Mouse (Mus musculus): ENCODE measurements around the gene Olfr596. TPM values are rescaled to one million over a fixed set of nuclear protein-coding genes. Genes with fewer than 3 reads are reported as not detected.

Gene Olfr596
- not detected in 2 replicates for polyA plus RNA-seq (2012; rRNA removed; ENCODE audit: low replicate concordance)

DNA sequence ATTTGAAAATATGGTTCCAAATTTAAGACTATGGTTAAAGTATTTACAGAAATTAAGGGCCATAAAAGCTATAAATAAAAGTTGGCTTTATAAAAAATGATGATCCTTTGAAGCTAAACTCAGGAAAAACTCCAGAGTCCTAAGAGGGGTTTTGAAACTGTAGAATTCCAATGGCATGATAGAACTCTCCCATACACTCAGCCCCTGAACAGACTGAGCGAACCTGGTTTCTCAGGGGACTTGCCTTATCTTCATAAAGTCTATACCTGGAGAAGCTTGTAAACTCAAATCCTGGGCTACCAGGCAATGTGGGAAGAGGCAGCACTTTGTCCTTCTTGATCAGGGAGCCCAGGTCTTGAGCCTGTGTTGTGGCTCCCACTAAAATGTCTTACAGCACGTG is at the start of gene Olfr596:
Gene Olfr596, plus strand, starts transcription at position 301 of the 400 bp plus-strand sequence.

DNA sequence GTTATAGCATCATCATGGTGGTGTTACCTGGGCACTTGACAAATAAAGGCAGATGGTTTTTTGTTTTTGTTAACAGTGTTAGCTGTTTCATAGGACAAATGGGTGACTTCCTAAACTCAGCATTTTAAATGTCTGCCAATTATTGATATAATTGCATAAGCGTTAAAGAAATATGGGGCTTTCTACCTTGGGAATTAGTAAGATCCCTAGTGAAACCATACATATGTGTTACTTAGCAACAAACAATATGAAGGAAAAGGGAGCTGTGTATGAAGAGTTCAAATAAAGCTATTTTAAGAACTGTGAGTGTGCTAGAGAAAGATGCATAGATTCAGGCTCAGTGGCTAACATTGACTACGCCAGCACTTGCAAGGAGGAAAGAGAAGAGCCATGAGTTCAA is 10.6 kb downstream of the Olfr596 start, which contains the start of gene Olfr597:
Gene Olfr597, plus strand, starts transcription at position 301 of the 400 bp plus-strand sequence.

DNA sequence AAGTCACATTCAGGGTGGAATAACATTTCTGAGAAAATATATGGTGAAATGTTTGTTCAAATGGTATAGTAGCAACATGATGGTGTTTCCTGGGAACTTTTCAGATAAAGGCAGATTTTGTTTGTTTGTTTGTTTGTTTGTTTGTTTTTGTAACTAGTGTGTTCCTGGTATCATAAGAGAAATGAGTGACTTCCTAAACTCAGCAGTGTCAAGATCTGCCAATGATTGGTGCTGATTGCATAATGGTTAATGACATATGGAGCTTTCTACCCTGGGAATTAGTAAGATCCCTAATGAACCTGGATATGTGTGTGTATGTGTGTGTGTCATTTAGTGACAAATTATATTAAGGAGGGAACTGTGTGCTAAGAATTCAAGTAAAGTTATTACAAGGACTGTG is 17.8 kb downstream of the Olfr596 start, which contains the start of gene Olfr598:
Gene Olfr598, plus strand, starts transcription at position 301 of the 400 bp plus-strand sequence.

DNA sequence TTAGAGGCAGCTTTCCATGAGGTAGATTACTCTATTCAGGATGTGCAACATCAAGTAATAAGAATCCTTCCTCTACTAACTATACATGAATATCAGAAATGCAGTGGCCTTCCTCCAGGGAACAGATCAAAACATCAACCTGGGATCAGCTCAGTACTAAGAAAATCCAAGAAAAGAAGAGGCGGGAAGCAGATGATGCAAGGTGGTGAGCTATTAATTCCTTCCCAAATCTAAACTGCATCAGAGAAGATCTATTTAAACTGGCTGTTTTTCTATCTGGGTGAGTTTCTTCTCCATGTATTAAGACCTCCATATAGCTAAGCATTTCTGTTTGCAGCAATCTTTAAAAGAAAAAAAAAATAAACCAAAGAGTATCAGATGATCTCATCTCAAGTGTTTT is 30.2 kb downstream of the Olfr596 start, which contains the start of gene Olfr599:
Gene Olfr599, plus strand, starts transcription at position 301 of the 400 bp plus-strand sequence.

DNA sequence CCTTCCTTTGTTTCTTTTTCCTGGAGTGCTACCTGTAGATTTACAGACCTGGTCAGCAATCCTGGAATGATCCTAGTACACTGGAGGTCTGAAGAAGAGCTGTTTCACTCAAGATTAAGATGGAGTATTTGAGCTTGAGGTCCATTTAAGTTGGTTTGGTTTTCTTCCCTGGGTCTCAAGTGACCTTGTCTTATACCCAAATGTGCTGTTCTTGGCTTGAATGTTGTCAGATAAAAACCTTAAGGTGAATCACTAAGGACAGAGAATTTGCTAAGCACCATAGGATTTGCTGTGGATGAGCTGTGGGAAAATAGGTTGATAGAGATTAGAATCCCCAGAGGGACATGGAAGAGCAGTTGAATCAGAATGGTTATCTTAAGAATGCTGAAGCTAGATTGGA is 44.1 kb downstream of the Olfr596 start, which contains the start of gene Olfr600:
Gene Olfr600, minus strand, starts transcription at position 101 of the 400 bp plus-strand sequence.

Other genes with a start within 250 kb of the Olfr596 start
- not detected in 2 replicates for gene Olfr584, start 223.8 kb upstream of the Olfr596 start, polyA plus RNA-seq (2012; rRNA removed; ENCODE audit: low replicate concordance)
- not detected in 2 replicates for gene Olfr585, start 207.9 kb upstream of the Olfr596 start, polyA plus RNA-seq (2012; rRNA removed; ENCODE audit: low replicate concordance)
- gene Olfr586, start 180.0 kb upstream of the Olfr596 start, polyA plus RNA-seq (2012; rRNA removed; ENCODE audit: low replicate concordance): not detected in 2 replicates
- gene Olfr588-ps1, start 164.8 kb upstream of the Olfr596 start, polyA plus RNA-seq (2012; rRNA removed; ENCODE audit: low replicate concordance): not detected in 2 replicates
- gene Olfr589, start 149.3 kb upstream of the Olfr596 start, polyA plus RNA-seq (2012; rRNA removed; ENCODE audit: low replicate concordance): not detected in 2 replicates
- gene Olfr591, start 127.3 kb upstream of the Olfr596 start, polyA plus RNA-seq (2012; rRNA removed; ENCODE audit: low replicate concordance): not detected in 2 replicates
- not detected in 2 replicates for gene Olfr592, start 120.8 kb upstream of the Olfr596 start, polyA plus RNA-seq (2012; rRNA removed; ENCODE audit: low replicate concordance)
- gene Olfr593, start 93.8 kb upstream of the Olfr596 start, polyA plus RNA-seq (2012; rRNA removed; ENCODE audit: low replicate concordance): not detected in 2 replicates
- not detected in 2 replicates for gene Olfr594, start 88.7 kb upstream of the Olfr596 start, polyA plus RNA-seq (2012; rRNA removed; ENCODE audit: low replicate concordance)
- gene Usp17ld, start 53.1 kb upstream of the Olfr596 start, polyA plus RNA-seq (2012; rRNA removed; ENCODE audit: low replicate concordance): not detected in 2 replicates
- gene Olfr597, start 10.7 kb downstream of the Olfr596 start, polyA plus RNA-seq (2012; rRNA removed; ENCODE audit: low replicate concordance): not detected in 2 replicates
- not detected in 2 replicates for gene Olfr598, start 17.9 kb downstream of the Olfr596 start, polyA plus RNA-seq (2012; rRNA removed; ENCODE audit: low replicate concordance)
- gene Olfr599, start 30.3 kb downstream of the Olfr596 start, polyA plus RNA-seq (2012; rRNA removed; ENCODE audit: low replicate concordance): not detected in 2 replicates
- gene Olfr600, start 44.0 kb downstream of the Olfr596 start, polyA plus RNA-seq (2012; rRNA removed; ENCODE audit: low replicate concordance): not detected in 2 replicates
- gene Olfr601, start 57.0 kb downstream of the Olfr596 start, polyA plus RNA-seq (2012; rRNA removed; ENCODE audit: low replicate concordance): not detected in 2 replicates
- gene Olfr603, start 80.5 kb downstream of the Olfr596 start, polyA plus RNA-seq (2012; rRNA removed; ENCODE audit: low replicate concordance): not detected in 2 replicates
- gene Usp17lc, start 109.4 kb downstream of the Olfr596 start, polyA plus RNA-seq (2012; rRNA removed; ENCODE audit: low replicate concordance): not detected in 2 replicates
- not detected in 2 replicates for gene Olfr605, start 139.8 kb downstream of the Olfr596 start, polyA plus RNA-seq (2012; rRNA removed; ENCODE audit: low replicate concordance)
- not detected in 2 replicates for gene Olfr606, start 143.4 kb downstream of the Olfr596 start, polyA plus RNA-seq (2012; rRNA removed; ENCODE audit: low replicate concordance)
- gene Olfr607, start 158.5 kb downstream of the Olfr596 start, polyA plus RNA-seq (2012; rRNA removed; ENCODE audit: low replicate concordance): not detected in 2 replicates
- not detected in 2 replicates for gene Olfr608, start 164.2 kb downstream of the Olfr596 start, polyA plus RNA-seq (2012; rRNA removed; ENCODE audit: low replicate concordance)
- not detected in 2 replicates for gene Olfr609, start 192.4 kb downstream of the Olfr596 start, polyA plus RNA-seq (2012; rRNA removed; ENCODE audit: low replicate concordance)
- not detected in 2 replicates for gene Olfr610, start 206.5 kb downstream of the Olfr596 start, polyA plus RNA-seq (2012; rRNA removed; ENCODE audit: low replicate concordance)
- not detected in 2 replicates for gene Olfr611, start 215.2 kb downstream of the Olfr596 start, polyA plus RNA-seq (2012; rRNA removed; ENCODE audit: low replicate concordance)
- not detected in 2 replicates for gene Olfr612, start 237.1 kb downstream of the Olfr596 start, polyA plus RNA-seq (2012; rRNA removed; ENCODE audit: low replicate concordance)
- gene Olfr613, start 242.4 kb downstream of the Olfr596 start, polyA plus RNA-seq (2012; rRNA removed; ENCODE audit: low replicate concordance): not detected in 2 replicates